Mouse (Mus musculus) kidney, adult 8-10 months (tissue): ENCODE results near the gene Slc22a4.

ENCODE experiments used
- DNase-seq, 2 experiments: peaks; one replicate each; pipeline ENCODE4 v3.0.0; 2022

Gene Slc22a4

GRCm38 (mm10) chr11:54028044-54028951, at the start of gene Slc22a4:
Gene Slc22a4, minus strand, starts transcription at chr11:54028090.
- DNase-seq: peak; percentile 93

- no peak for DNase-seq
Observed at GRCm38 (mm10) chr11:54076101-54076500, 48.2 kb upstream of the Slc22a4 start.

- no peak for DNase-seq
Observed at GRCm38 (mm10) chr11:54075353-54075752, 47.5 kb upstream of the Slc22a4 start.

DNA sequence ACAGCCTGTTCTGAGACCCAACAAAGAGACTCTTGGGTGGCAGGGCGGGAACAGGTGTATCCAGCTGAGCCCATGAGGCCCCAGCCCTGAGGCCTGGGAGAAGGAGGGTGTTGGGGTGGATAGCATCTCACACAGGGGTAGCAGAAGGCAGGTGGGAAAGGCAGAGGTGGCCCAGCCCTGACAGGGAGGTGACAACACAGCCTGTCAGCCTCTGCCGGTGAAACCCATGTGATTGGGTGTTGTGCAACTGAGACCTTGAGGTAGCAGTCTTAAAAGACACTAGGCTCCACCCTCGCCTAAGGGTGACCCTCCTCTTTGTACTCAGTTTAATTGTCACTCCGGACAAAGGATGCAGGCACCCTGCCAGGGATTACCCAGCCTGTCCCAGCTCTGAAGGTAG, 45.4 kb upstream of the Slc22a4 start:
- DNase-seq: no peak

GRCm38 (mm10) chr11:54071726-54072445, 44.0 kb upstream of the Slc22a4 start:
- no peak for DNase-seq

DNA sequence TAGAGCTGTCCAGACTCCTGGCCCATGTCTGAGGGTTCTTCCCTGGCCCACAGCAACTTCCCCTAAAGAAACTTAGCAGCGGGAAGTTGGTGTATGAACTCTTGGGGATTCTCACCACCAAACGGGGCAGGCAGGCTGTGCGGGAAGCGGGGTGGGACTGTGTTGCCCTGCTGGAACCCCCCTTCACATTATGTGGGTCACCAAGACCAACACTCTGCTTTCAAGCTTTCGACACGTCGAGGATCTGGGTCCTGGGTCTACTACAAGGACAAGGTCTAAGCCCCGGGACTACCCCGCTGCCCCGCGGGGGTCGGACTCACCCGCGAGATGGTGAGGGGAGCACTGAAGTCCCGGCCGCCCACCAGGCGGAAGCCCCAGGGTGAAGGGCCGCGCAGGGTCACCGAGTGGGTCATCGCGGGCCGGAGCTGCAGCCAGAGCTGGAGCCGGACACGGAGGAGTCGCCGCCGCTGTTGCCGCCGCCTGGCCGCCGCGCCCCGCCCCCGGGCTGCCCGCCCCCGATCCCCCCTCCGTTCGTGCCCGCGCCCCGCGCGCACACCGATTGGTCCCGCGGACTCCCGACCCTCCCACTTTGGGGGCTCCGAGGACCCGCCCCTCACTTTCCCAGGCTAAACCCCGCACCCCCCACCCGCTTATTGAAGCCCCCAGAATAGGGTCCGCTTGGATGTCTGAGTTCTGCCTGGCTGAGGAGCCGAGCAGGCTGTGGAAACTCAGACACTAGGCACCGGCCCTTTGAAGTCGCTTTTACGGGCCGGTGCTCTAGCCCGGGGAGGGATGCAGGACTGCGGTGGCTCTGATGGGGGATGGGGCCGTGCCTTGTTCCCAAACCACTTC, 40.9 kb upstream of the Slc22a4 start, which contains the start of gene Pdlim4:
Gene Pdlim4, minus strand, starts transcription at position 495 of the 852 bp plus-strand sequence.
- no peak for DNase-seq

DNA sequence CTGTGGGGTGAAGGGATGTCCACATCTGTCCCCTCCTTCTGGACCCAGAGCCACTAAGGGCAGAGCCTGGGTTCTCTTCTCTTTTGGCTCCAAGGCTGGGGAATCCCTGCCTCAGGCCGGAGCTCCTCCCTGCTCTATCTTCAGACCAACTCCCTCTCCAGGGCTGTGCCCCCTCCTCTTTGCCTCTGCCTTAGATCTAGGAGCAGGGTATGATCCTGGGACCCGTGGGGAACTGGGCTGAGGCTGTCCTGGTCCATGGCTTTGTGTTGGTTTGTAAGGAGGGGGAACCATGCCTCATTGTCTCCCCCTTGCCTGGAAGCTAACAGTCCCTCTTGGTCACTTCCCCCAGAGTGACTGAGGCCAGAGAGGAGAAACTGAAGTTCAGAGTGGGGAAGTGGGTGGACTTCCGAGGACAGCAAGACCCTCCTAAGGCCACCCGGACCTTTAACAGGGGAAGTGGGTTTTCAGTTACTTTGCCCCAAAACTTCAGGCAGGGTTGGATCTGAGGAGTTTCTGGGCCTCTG, 40.2 kb upstream of the Slc22a4 start:
- no peak for DNase-seq

DNA sequence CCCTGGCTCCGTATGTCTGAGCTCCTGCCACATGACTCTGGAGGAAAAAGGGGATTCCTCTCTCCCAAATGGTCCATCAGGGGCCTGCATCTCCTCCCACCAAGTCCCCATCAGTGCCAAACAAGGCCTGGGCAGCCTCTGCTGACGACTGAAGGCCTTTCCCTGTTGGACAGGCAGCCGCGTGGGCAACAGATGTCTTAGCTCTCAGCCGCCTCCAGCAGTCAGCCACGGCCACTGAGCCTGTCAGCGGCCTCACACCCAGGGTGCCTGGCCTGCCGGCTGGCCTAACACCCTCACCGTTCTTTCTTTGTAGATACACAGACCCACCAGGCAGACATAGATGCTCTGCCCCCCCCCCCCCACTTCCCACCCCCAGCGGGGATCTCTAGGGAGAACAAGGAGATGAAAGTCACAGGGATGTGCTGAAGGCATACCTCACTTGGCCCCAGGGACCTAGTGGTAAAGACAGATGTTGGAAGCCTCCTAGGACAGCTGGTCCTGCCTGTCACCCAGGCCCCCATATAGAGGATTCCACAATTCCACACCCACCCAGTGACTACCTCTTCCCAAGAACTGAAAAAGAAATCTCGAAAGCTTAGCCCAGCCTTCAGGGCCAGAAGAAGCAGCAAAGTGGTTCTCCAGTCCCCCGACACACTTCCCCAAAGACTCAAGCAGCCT, 39.6 kb upstream of the Slc22a4 start:
- DNase-seq: no peak

- no peak for DNase-seq
Observed at GRCm38 (mm10) chr11:54066400-54066799, 38.5 kb upstream of the Slc22a4 start.

DNA sequence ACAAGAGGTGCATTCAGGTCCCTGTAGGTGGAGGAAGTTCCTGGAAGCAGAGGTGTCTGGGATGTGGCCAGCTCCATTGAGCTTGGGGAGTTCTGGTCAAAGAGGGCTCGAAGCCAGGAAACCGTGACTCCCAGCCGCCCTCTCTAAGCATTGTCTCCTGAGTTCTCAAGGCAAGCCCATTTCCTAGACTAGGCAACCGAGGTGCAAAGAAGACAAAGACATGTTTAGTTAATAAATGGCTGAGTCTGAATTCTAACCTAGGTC, 38.0 kb upstream of the Slc22a4 start:
- DNase-seq: no peak

DNA sequence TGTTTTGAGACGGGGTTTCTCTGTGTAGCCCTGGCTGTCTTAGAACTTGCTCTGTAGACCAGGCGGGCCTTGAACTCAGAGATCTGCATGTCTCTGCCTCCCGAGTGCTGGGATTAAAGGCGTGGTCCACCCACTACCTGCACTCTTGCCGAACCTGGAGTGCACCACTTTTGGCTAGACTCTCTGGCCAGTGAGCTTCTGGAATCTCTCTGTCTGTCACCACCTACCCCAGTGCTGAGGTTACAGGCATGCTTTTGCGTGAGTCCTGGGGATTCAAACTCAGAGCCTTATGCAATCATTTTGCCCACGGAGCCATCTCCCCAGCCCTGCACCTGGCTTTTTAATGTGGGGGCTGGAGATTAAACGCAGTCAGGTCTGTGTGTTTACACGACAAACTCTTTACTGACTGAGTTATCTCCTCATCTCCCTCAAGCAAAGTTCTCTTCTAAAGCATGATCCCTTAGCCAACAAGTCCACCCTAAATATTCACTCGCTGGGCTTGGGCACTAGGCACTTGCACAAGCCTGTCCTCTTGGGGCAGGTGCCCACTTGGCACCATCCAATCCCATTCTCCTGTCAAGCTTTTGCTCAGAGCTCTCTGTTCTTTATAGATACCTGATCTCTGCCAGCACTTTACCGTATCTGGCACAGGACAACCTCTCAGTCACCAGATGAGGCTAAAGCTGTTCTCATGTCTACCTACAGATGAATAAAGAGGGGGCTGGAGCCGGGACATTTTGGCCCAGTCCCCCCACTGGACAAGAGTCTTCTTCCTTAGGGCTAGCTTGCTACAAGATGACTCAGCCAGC, 37.4 kb upstream of the Slc22a4 start:
- DNase-seq: no peak

- no peak for DNase-seq
Observed at GRCm38 (mm10) chr11:54064412-54064978, 36.6 kb upstream of the Slc22a4 start.

- DNase-seq: no peak
Observed at GRCm38 (mm10) chr11:54063472-54063775, 35.5 kb upstream of the Slc22a4 start.

DNA sequence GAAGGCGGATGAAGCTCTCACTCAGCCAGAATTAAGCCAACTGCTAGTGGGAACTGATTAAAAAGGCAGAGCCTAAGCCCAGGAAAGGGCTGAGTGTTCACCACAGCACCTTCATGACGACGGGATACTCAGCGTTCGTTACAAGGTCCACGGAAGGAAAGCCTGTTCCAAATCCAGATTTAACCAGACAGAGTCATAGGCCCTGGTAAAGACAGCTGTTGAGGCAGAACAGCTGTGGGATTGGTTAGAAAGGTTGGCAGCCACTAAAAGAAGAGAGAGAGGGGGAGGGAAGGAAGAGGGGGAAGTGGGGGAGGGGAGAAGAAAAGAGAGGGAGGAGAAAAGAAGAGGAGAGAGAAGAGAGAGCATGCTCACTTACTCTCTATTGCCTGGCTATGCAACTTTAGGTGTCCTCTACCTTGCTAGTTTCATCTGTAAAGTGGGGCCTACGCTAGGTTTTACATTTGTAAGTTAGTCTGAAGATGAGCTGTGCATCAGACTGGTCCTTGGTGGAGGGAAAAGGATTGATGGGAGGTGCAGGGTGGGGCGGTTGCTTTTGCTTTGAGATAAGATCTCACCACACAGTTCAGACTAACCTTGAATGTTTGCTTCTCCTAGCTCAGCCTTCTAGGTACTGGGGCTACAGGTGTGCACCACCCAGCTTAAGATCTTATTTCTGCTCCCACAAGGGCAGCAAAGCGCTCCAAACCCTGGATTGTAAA, 35.0 kb upstream of the Slc22a4 start:
- peak in 1 of 2 experiments; percentile 39 for DNase-seq

DNA sequence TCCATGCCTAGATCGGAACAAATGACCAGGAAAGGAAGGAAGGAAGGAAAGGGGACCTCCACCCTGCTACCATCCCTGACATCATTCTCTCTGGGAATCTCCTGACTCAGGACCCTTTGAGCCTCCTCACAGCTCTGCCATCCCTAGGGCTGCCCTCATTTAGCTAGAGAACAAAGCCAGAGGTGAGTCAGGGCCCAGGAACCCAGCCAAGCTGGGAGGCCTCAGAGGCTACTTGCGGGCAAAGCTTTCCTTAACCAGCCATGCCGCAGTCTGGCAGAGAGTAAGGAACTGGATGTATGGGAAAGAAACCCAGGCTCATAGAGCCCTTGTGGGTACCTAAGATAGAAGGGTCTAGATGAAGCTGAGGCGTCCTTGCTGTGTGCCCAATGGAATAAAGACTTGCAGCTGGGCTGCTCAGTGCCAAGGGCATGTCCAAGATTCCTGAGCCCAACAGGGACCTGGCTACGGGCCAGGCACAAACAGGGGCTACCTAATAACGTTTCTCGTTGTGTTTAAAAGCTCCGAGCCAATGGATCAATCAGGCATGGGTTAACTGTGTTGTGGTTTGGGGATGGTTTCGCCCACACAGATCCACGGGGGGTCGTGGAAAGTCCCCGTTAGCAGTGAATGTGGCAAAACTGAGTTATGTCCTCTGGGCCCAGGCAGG, 34.3 kb upstream of the Slc22a4 start:
- peak in 1 of 2 experiments; percentile 34 for DNase-seq

GRCm38 (mm10) chr11:54060316-54060715, 32.4 kb upstream of the Slc22a4 start:
- DNase-seq: peak; percentile 37 to 54

- no peak for DNase-seq
Observed at GRCm38 (mm10) chr11:54059526-54059925, 31.6 kb upstream of the Slc22a4 start.

DNA sequence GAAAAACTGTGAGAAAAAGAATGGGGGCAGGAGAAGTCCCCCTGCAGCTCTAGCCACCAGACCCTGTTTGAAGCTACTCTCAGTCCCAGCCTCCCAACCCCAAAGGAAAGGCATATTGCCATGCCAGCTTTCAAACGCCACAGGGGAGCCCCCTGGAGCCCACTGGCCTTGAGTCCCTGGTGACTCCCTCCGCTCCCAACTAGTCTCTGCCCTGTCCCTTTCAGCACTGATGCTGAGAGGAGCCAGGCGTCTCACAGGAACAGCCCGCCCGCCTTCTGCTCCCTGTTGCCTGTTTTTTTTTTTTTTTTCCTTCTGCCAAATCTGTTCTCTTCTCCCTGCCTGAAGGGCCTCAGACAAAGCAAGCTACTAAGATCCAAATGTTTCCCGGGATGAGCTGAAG, 30.8 kb upstream of the Slc22a4 start:
- DNase-seq: no peak

DNA sequence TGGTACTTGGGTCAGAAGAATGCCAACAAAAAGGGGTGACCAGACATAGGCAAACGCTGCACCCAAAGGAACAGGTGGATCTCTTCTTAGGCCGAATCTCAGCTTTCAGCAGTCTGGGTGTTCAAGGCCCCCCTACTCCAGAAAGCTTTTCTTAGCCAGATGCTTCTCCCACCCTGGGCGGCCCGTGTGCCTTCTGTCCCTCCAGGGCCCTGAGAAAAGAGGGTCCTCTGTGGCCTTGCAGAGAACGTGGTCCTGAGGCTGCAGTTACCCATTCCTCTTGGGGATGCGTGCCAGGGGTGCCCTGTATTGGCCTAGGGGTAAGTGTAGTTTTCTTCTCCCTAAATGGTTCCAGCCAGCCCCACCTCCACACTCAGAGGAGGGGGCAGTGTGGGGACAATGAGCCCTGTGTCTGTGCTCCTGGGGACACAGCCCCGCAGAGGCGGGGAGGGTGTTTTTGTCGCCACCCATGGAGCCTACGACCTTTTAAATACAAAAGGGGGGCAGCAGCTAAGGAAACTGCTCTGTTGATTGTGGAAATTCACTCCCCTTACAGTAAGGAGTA, 30.2 kb upstream of the Slc22a4 start:
- no peak for DNase-seq

- DNase-seq: no peak
Observed at GRCm38 (mm10) chr11:54057428-54057827, 29.5 kb upstream of the Slc22a4 start.
